Mouse (Mus musculus): ENCODE data around the gene Rasl11a. TPM values are rescaled to one million over a fixed set of nuclear protein-coding genes. Genes with fewer than 3 reads are reported as not detected.

Rasl11a gene
- total and polyA plus RNA-seq, 3 experiments: 0.25 to 0.42 TPM; not detected in 1

DNA sequence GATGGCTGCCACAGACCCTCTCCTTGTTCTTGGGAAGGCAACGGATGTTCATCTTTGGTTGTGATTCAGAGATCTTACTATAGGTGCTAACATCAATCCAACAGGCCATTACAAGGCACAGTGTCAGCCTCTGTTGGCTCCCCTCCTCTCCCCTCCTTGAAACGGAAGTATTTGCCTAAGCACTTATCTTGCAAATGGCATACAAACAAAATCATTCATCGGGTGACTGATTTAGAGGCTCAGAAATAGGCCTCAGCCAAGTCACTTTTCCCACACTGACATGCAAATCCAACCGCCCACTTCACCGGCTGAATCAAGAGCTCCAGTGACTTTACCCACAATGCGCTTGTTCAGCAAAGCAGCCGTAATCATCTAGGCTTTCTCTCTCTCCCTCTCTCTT is 16.7 kb downstream of the Rasl11a start:
- Histone ChIP-seq H3K4me2 (ENCODE audit: insufficient read depth, low read depth, poor library complexity, severe bottlenecking) (peak overlapping the region; percentile 46), H3K4me1 (ENCODE audit: control insufficient read depth in 1 of 2, insufficient read depth in 2 of 2) (peaks cover 34 to 59% of the 10 kb centered on the region in 2 experiments), H3K9me3 (replicated peaks; ENCODE audit: low read length) (peaks cover 6% of the 10 kb centered on the region), H3K27me3 (replicated peaks) (no peaks in the 10 kb centered on the region), H3K27ac (ENCODE audit: insufficient read depth, low read depth) (no peak overlapping the region), H3K4me3 (replicated peaks in 1 of 3; ENCODE audit: low read depth in 2 of 3, low read length in 2 of 3, poor library complexity in 1 of 3) (no peak overlapping the region), H3K9ac (ENCODE audit: insufficient read depth, low read depth) (peak overlapping the region; percentile 28; the same call in 1 of the 2 replicates), H3K36me3 (replicated peaks in 1 of 2; ENCODE audit: control insufficient read depth in 1 of 2, insufficient read depth in 1 of 2, low read length in 1 of 2) (no peaks in the 10 kb centered on the region), H3K79me2 (replicated peaks; ENCODE audit: control insufficient read depth, extremely low read depth, insufficient read depth, poor library complexity, severe bottlenecking) (no peaks in the 10 kb centered on the region)
- dilution Hi-C loops (cut with MboI; ENCODE audit: extremely low pct_ligation_motif_present, extremely low pct_unique_long_range_greater_than_20kb, low sequenced_read_pairs): no loop called here
- TF ChIP-seq JUN (IDR thresholded peaks at IDR 0.05; ENCODE audit: insufficient read depth, low read depth, low read length) (0 out of 2 replicates have a peak, but pooled peaks have one; percentile 35), ELF1 (IDR thresholded peaks at IDR 0.05; ENCODE audit: low read depth, low read length) (no peak), NRF1 (IDR thresholded peaks at IDR 0.05; ENCODE audit: low read depth, low read length) (0 out of 2 replicates have a peak, but pooled peaks have one; percentile 27), BHLHE40 (IDR thresholded peaks at IDR 0.05; ENCODE audit: low read depth, low read length) (peak; percentile 85), ETS1 (conservative IDR thresholded peaks at IDR 0.05; ENCODE audit: low read depth, low read length) (peak; percentile 88), SIN3A (IDR thresholded peaks at IDR 0.05; ENCODE audit: low read length) (no peak), TCF12 (IDR thresholded peaks at IDR 0.05; ENCODE audit: low read depth, low read length) (0 out of 2 replicates have a peak, but pooled peaks have one; percentile 11), SMC3 (IDR thresholded peaks at IDR 0.05; ENCODE audit: low read depth, low read length) (no peak), CHD1 (IDR thresholded peaks at IDR 0.05; ENCODE audit: low read depth, low read length) (no peak), MAFK (IDR thresholded peaks at IDR 0.05; ENCODE audit: insufficient replicate concordance, low read length) (peak; percentile 53), E2F4 (IDR thresholded peaks at IDR 0.05; ENCODE audit: insufficient replicate concordance, low read depth, low read length) (no peak), GABPA (IDR thresholded peaks at IDR 0.05; ENCODE audit: insufficient replicate concordance, low read depth, low read length) (no peak), EP300 (IDR thresholded peaks at IDR 0.05; ENCODE audit: low read length) (peak; percentile 84), MEF2A (IDR thresholded peaks at IDR 0.05; ENCODE audit: borderline replicate concordance, low read depth, low read length) (peak; percentile 73; the same call in 1 of the 2 replicates), USF1 (IDR thresholded peaks at IDR 0.05; ENCODE audit: low read depth, low read length) (no peak), RAD21 (IDR thresholded peaks at IDR 0.05; ENCODE audit: low read depth, low read length) (no peak), JUND (conservative IDR thresholded peaks at IDR 0.05; ENCODE audit: low read depth, low read length) (peak; percentile 67; the same call in 1 of the 2 replicates), IRF4 (IDR thresholded peaks at IDR 0.05; ENCODE audit: low read depth, low read length) (peak; percentile 50; the same call in 1 of the 2 replicates), ZMIZ1 (IDR thresholded peaks at IDR 0.05; ENCODE audit: low read depth, low read length) (0 out of 2 replicates have a peak, but pooled peaks have one; percentile 26), ZNF384 (IDR thresholded peaks at IDR 0.05; ENCODE audit: low read depth, low read length) (no peak)
- peak; percentile 87 for DNase-seq (ENCODE audit: extremely low read depth)
- in situ Hi-C loops (cut with MboI; ENCODE audit: low pct_ligation_motif_present, low pct_unique_long_range_greater_than_20kb, low sequenced_read_pairs): loop anchor here (5.0 to 25.0 kb wide), 2 partner anchors 36 to 174 kb away; no protein-coding TSS in a partner anchor

All from CH12.LX (cell line).